Mouse (Mus musculus) testis, adult 2 months (tissue): Measurements from ENCODE around the gene Arl6ip4.

Experiments
- CTCF ChIP-seq: fragments of 200-500 bp; IDR thresholded peaks from 2 replicates; pipeline ENCODE4 v1.5.1; 2012; ENCODE audit warnings: low read depth, mild to moderate bottlenecking, inconsistent platforms, low read length, moderate library complexity; ENCODE audit not compliant: control insufficient read depth, insufficient read depth, insufficient replicate concordance
- POLR2A ChIP-seq: fragments of 200-500 bp; IDR thresholded peaks from 2 replicates; pipeline ENCODE4 v1.6.1; 2012; ENCODE audit warnings: low read depth, mild to moderate bottlenecking, inconsistent platforms, low read length, moderate library complexity; ENCODE audit not compliant: control insufficient read depth

DNA sequence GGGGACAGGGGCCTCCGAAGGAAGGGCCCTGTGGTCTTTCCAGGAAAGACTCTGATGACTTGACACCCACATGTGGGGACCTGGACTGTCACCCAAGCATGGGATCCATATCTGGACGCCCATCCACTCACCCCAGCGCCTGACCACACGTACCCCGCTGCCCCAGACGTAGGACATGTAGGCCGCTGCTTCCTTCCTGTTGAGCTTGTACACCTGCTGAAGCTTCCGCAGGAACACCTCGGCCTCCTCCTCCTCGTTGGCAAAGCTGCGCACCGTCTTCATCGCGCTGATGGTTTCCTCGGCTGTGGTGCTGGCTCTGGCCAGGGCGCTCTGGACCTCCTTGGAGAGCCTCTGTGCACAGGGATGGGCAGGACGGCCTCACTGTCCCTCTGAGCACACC is 36.0 kb upstream of the Arl6ip4 start:
- no peak for TF ChIP-seq CTCF
- no peak for TF ChIP-seq POLR2A
